Mouse (Mus musculus) CH12.LX (cell line): ENCODE measurements around the gene Kcnh2. TPM values are rescaled to one million over a fixed set of nuclear protein-coding genes. Genes with fewer than 3 reads are reported as not detected.

ENCODE experiments used
- DNase-seq: peaks from one replicate; pipeline ENCODE4 v3.0.0-alpha.2; 2013; ENCODE audit errors: extremely low read depth
- H3K27ac ChIP-seq: 2 replicates; pipeline ENCODE4 v1.5.1; 2012; ENCODE audit warnings: low read depth, mild to moderate bottlenecking, control low read depth, moderate library complexity; ENCODE audit not compliant: insufficient read depth
- H3K27me3 ChIP-seq: replicated peaks from 2 replicates; pipeline ENCODE3; 2012; ENCODE audit warnings: inconsistent platforms
- H3K36me3 ChIP-seq, 2 experiments: replicated peaks in 1 of 2; 2 replicates each; pipeline versions ENCODE3 to v1.6.1; 2012; ENCODE audit warnings: inconsistent platforms in 1 of 2, low read length in 1 of 2, mild to moderate bottlenecking in 1 of 2, mixed read lengths in 1 of 2, moderate library complexity in 1 of 2; ENCODE audit not compliant: control insufficient read depth in 1 of 2, insufficient read depth in 1 of 2
- H3K4me1 ChIP-seq, 2 experiments: 2 replicates each; pipeline ENCODE4 v1.6.1; 2012; ENCODE audit warnings: inconsistent platforms in 1 of 2, moderate library complexity in 1 of 2; ENCODE audit not compliant: insufficient read depth in 2 of 2, control insufficient read depth in 1 of 2
- H3K4me2 ChIP-seq: 2 replicates; pipeline ENCODE4 v1.6.1; 2012; ENCODE audit warnings: low read depth, mild to moderate bottlenecking, control low read depth; ENCODE audit not compliant: poor library complexity, insufficient read depth, severe bottlenecking
- H3K4me3 ChIP-seq, 3 experiments: fragments of 150-350 bp in 1 of 3; sonication (generic) in 1 of 3; replicated peaks in 1 of 3; 2 replicates each; pipeline versions ENCODE3 to v1.5.1; 2011 to 2012; ENCODE audit warnings: low read depth in 2 of 3, low read length in 2 of 3, mild to moderate bottlenecking in 2 of 3, moderate library complexity in 2 of 3, control low read depth in 1 of 3, improper control_type of control experiment in 1 of 3, inconsistent platforms in 1 of 3, mixed read lengths in 1 of 3; ENCODE audit not compliant: poor library complexity in 1 of 3
- H3K79me2 ChIP-seq: replicated peaks from 2 replicates; pipeline ENCODE4 v1.6.1; 2012; ENCODE audit warnings: mild to moderate bottlenecking, moderate library complexity; ENCODE audit not compliant: control insufficient read depth, poor library complexity, insufficient read depth, severe bottlenecking; ENCODE audit errors: extremely low read depth
- H3K9ac ChIP-seq: 2 replicates; pipeline ENCODE4 v1.6.1; 2012; ENCODE audit warnings: low read depth, mild to moderate bottlenecking, control low read depth, moderate library complexity; ENCODE audit not compliant: insufficient read depth
- H3K9me3 ChIP-seq: replicated peaks from 2 replicates; pipeline ENCODE3; 2012; ENCODE audit warnings: low read length, inconsistent platforms, mixed read lengths
- CHD1 ChIP-seq: IDR thresholded peaks from 2 replicates; pipeline ENCODE4 v1.6.1; 2012; ENCODE audit warnings: low read depth, low read length, improper control_type of control experiment, inconsistent platforms
- E2F4 ChIP-seq: IDR thresholded peaks from 2 replicates; pipeline ENCODE4 v1.6.1; 2011; ENCODE audit warnings: low read depth, low read length, improper control_type of control experiment; ENCODE audit not compliant: insufficient replicate concordance
- ELF1 ChIP-seq: IDR thresholded peaks from 2 replicates; pipeline ENCODE4 v1.6.1; 2014; ENCODE audit warnings: low read depth, mild to moderate bottlenecking, inconsistent platforms, low read length, improper control_type of control experiment
- ETS1 ChIP-seq: conservative IDR thresholded peaks from 2 replicates; pipeline ENCODE4 v1.6.1; 2012; ENCODE audit warnings: low read depth, mild to moderate bottlenecking, inconsistent platforms, low read length, improper control_type of control experiment, moderate library complexity
- HCFC1 ChIP-seq: IDR thresholded peaks from 2 replicates; pipeline ENCODE4 v1.6.1; 2012; ENCODE audit warnings: low read depth, mild to moderate bottlenecking, inconsistent platforms, low read length, improper control_type of control experiment
- IRF4 ChIP-seq: IDR thresholded peaks from 2 replicates; pipeline ENCODE4 v1.6.1; 2014; ENCODE audit warnings: low read depth, mild to moderate bottlenecking, inconsistent platforms, low read length, improper control_type of control experiment
- JUN ChIP-seq: IDR thresholded peaks from 2 replicates; pipeline ENCODE4 v1.6.1; 2011; ENCODE audit warnings: low read depth, mild to moderate bottlenecking, low read length, improper control_type of control experiment, moderate library complexity; ENCODE audit not compliant: insufficient read depth
- KAT2A ChIP-seq: IDR thresholded peaks from 2 replicates; pipeline ENCODE4 v1.6.1; 2012; ENCODE audit warnings: low read length, improper control_type of control experiment, inconsistent platforms; ENCODE audit not compliant: insufficient replicate concordance
- MEF2A ChIP-seq: IDR thresholded peaks from 2 replicates; pipeline ENCODE4 v1.6.1; 2014; ENCODE audit warnings: low read depth, mild to moderate bottlenecking, inconsistent platforms, low read length, improper control_type of control experiment, borderline replicate concordance
- NELFE ChIP-seq: IDR thresholded peaks from 2 replicates; pipeline ENCODE4 v1.6.1; 2011; ENCODE audit warnings: low read depth, low read length, improper control_type of control experiment
- NRF1 ChIP-seq: IDR thresholded peaks from 2 replicates; pipeline ENCODE4 v1.6.1; 2014; ENCODE audit warnings: low read depth, mild to moderate bottlenecking, inconsistent platforms, low read length, improper control_type of control experiment, moderate library complexity
- PAX5 ChIP-seq: IDR thresholded peaks from 2 replicates; pipeline ENCODE4 v1.6.1; 2012; ENCODE audit warnings: low read length, inconsistent platforms, mixed read lengths
- POLR2AphosphoS2 ChIP-seq: IDR thresholded peaks from 2 replicates; pipeline ENCODE4 v1.6.1; 2011; ENCODE audit warnings: low read depth, low read length, improper control_type of control experiment
- TBP ChIP-seq: conservative IDR thresholded peaks from 2 replicates; pipeline ENCODE4 v1.6.1; 2011; ENCODE audit warnings: low read depth, low read length, improper control_type of control experiment
- UBTF ChIP-seq: IDR thresholded peaks from 2 replicates; pipeline ENCODE4 v1.6.1; 2012; ENCODE audit warnings: low read depth, mild to moderate bottlenecking, inconsistent platforms, low read length, improper control_type of control experiment, moderate library complexity
- USF1 ChIP-seq: IDR thresholded peaks from 2 replicates; pipeline ENCODE4 v1.6.1; 2014; ENCODE audit warnings: low read depth, mild to moderate bottlenecking, inconsistent platforms, low read length, improper control_type of control experiment
- ZC3H11A ChIP-seq: IDR thresholded peaks from 2 replicates; pipeline ENCODE4 v1.6.1; 2012; ENCODE audit warnings: low read depth, mild to moderate bottlenecking, inconsistent platforms, low read length, improper control_type of control experiment
- ZMIZ1 ChIP-seq: IDR thresholded peaks from 2 replicates; pipeline ENCODE4 v1.6.1; 2012; ENCODE audit warnings: low read depth, mild to moderate bottlenecking, inconsistent platforms, low read length, improper control_type of control experiment
- dilution Hi-C: fragments of 300-500 bp; cut with MboI; formaldehyde crosslinking; loops from 2 replicates; pipeline ENCODE4 v1.14.3; 2020; ENCODE audit warnings: low sequenced_read_pairs; ENCODE audit not compliant: extremely low pct_unique_long_range_greater_than_20kb, extremely low pct_ligation_motif_present
- in situ Hi-C: fragments of 300-500 bp; cut with MboI; formaldehyde crosslinking; loops from 3 replicates; pipeline ENCODE4 v1.14.3; 2019; ENCODE audit warnings: low sequenced_read_pairs, low pct_ligation_motif_present, low pct_unique_long_range_greater_than_20kb, mixed read lengths
- polyA plus RNA-seq: library from polyadenylated mRNA; unstranded; fragments of >175 nt; gene quantifications from 2 replicates; pipeline ENCODE4 v1.2.1, GENCODE M21; 2012; ENCODE audit warnings: low read depth; ENCODE audit not compliant: insufficient read length
- total RNA-seq, 2 experiments: library from RNA; depleted of rRNA; stranded (reverse); fragments of 300-350 nt in 1 of 2; fragments of >200 nt in 1 of 2; gene quantifications; 2 replicates each; pipeline ENCODE4 v1.2.3; 2012 to 2014

Kcnh2 gene
- total and polyA plus RNA-seq, 3 experiments: 0.30 to 2.8 (median 0.59) TPM

- no peaks in the 10 kb centered on the region for H3K9me3 ChIP-seq
- no peak overlapping the region for H3K9ac ChIP-seq
- no peak overlapping the region for H3K4me2 ChIP-seq
- H3K27ac ChIP-seq: no peak overlapping the region
- H3K27me3 ChIP-seq: peaks cover 88% of the 10 kb centered on the region
- H3K4me3 ChIP-seq: no peak overlapping the region
- no peak for DNase-seq
- no peaks in the 10 kb centered on the region for H3K79me2 ChIP-seq
- no peak for TF ChIP-seq USF1
- no peak for TF ChIP-seq E2F4
- no peak for TF ChIP-seq ZMIZ1
- TF ChIP-seq, all 38 proteins: peak for 0
- dilution Hi-C loops: no loop called here
- Histone ChIP-seq H3K4me1 (0 out of 4 replicates have a peak, but pooled peaks cover 0 to 4% of the 10 kb centered on the region in 2 experiments), H3K36me3 (no peaks in the 10 kb centered on the region)
- in situ Hi-C loops: no loop called here
Observed at GRCm38 (mm10) chr5:24334749-24335148, 16.7 kb downstream of the Kcnh2 start.

- Histone ChIP-seq H3K36me3 (no peaks in the 10 kb centered on the region), H3K4me1 (0 out of 4 replicates have a peak, but pooled peaks cover 0 to 2% of the 10 kb centered on the region in 2 experiments), H3K9ac (no peak overlapping the region), H3K79me2 (no peaks in the 10 kb centered on the region), H3K27me3 (peaks cover 88% of the 10 kb centered on the region), H3K4me3 (no peak overlapping the region), H3K9me3 (no peaks in the 10 kb centered on the region), H3K4me2 (no peak overlapping the region), H3K27ac (no peak overlapping the region)
- TF ChIP-seq NELFE: no peak
- TF ChIP-seq JUN: no peak
- no peak for TF ChIP-seq ETS1
- TF ChIP-seq POLR2AphosphoS2: no peak
- TF ChIP-seq NRF1: no peak
- no peak for TF ChIP-seq ZC3H11A
- no peak for TF ChIP-seq TBP
- TF ChIP-seq MEF2A: no peak
- TF ChIP-seq PAX5: no peak
- TF ChIP-seq ELF1: no peak
- no peak for TF ChIP-seq CHD1
- TF ChIP-seq UBTF: no peak
- TF ChIP-seq HCFC1: no peak
- no peak for TF ChIP-seq KAT2A
- no peak for TF ChIP-seq ZMIZ1
- no peak for TF ChIP-seq IRF4
- DNase-seq: no peak
- dilution Hi-C loops: no loop called here
- in situ Hi-C loops: no loop called here
Observed at GRCm38 (mm10) chr5:24332401-24332800, 19.0 kb downstream of the Kcnh2 start.
